Mouse (Mus musculus): Measurements from ENCODE around the gene Daam1. TPM values are rescaled to one million over a fixed set of nuclear protein-coding genes. Genes with fewer than 3 reads are reported as not detected.

Gene Daam1
- polyA plus RNA-seq, 1 experiment from 2014 or later, result 19.7 TPM

GRCm38 (mm10) chr12:71849051-71849450 lies 18.2 kb downstream of the Daam1 start:
- Histone ChIP-seq H3K36me3 (no peaks in the 10 kb centered on the region), H3K27ac (replicated peaks) (no peak overlapping the region), H3K4me2 (no peak overlapping the region), H3K4me3 (no peak overlapping the region), H3K9me3 (no peaks in the 10 kb centered on the region), H3K4me1 (replicated peaks) (peaks cover 21% of the 10 kb centered on the region), H3K27me3 (no peaks in the 10 kb centered on the region), H3K9ac (no peak overlapping the region)
- WGBS, result 93% methylated on average over 7 of the region's 7 CpGs
- ATAC-seq (ENCODE audit: low read depth), result no peak

DNA sequence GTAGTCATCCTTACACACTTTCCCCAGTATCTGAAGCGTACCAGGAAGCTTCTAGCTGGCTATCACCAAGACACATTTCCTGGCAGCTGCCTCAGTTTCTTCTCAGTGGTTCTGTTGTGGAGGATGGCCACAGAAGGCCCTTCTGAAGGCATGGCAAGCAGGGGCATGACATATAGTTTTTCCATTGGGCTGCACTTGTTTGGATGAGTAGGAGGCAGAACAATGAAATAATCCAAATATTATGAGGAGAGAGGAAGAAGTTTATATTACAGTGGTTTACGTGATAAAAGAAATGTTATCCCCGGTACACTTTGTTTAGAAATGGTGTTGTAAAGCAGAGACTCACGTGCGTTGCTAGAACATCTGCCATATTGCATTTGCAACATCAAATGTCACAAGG lies 19.3 kb downstream of the Daam1 start:
- peaks cover 32% of the 10 kb centered on the region for H3K4me1 ChIP-seq (replicated peaks)
- no peak overlapping the region for H3K4me2 ChIP-seq
- no peaks in the 10 kb centered on the region for H3K27me3 ChIP-seq
- no peak overlapping the region for H3K4me3 ChIP-seq
- no peak overlapping the region for H3K27ac ChIP-seq (replicated peaks)
- no peak for ATAC-seq (ENCODE audit: low read depth)
- no peaks in the 10 kb centered on the region for H3K9me3 ChIP-seq
- H3K36me3 ChIP-seq, result no peaks in the 10 kb centered on the region
- H3K9ac ChIP-seq, result no peak overlapping the region
- WGBS, result 83% methylated on average over 5 of the region's 5 CpGs

- 81% methylated on average over 7 of the region's 7 CpGs for WGBS
These were observed 21.8 kb downstream of the Daam1 start for GRCm38 (mm10) chr12:71852678-71853077.

GRCm38 (mm10) chr12:71853694-71854093 lies 22.8 kb downstream of the Daam1 start:
- Histone ChIP-seq H3K36me3 (no peaks in the 10 kb centered on the region), H3K9me3 (no peaks in the 10 kb centered on the region), H3K4me1 (replicated peaks) (peaks cover 54% of the 10 kb centered on the region), H3K9ac (no peak overlapping the region), H3K27me3 (no peaks in the 10 kb centered on the region), H3K4me3 (no peak overlapping the region), H3K27ac (replicated peaks) (no peak overlapping the region), H3K4me2 (no peak overlapping the region)
- no peak for ATAC-seq (ENCODE audit: low read depth)
- WGBS, result 82% methylated on average over 3 of the region's 3 CpGs

More at GRCm38 (mm10) chr12:71852678-71853077, 21.8 kb downstream of the Daam1 start:
- Histone ChIP-seq H3K9ac (no peak overlapping the region), H3K4me1 (replicated peaks) (peaks cover 52% of the 10 kb centered on the region), H3K4me2 (no peak overlapping the region), H3K36me3 (no peaks in the 10 kb centered on the region), H3K27me3 (no peaks in the 10 kb centered on the region), H3K27ac (replicated peaks) (no peak overlapping the region), H3K4me3 (no peak overlapping the region), H3K9me3 (no peaks in the 10 kb centered on the region)
- ATAC-seq (ENCODE audit: low read depth), result no peak

DNA sequence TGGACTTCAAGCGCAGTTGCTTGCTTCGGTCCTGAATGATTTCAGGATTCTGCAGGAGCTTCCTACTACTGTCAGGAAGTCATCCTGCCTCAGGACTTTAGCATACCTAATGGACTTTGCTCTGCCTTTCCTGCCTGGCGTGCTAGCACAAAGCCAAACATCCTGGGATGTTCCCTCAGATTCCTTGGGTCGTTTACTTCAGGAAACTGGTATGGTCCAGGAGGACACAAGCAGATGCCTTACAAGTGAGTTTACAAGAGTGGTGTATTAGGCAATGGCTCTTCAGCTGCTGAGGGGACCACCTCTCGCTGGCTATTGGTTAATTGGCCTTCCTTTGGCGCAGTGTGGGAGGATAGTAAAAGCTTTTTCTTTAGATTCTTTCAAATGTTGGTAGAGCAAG lies 23.3 kb downstream of the Daam1 start:
- Histone ChIP-seq H3K27me3 (no peaks in the 10 kb centered on the region), H3K4me2 (no peak overlapping the region), H3K4me1 (replicated peaks) (peaks cover 58% of the 10 kb centered on the region), H3K9ac (no peak overlapping the region), H3K9me3 (no peaks in the 10 kb centered on the region), H3K36me3 (no peaks in the 10 kb centered on the region), H3K4me3 (no peak overlapping the region), H3K27ac (replicated peaks) (no peak overlapping the region)
- ATAC-seq (ENCODE audit: low read depth), result no peak
- 52% methylated on average over 6 of the region's 6 CpGs for WGBS

GRCm38 (mm10) chr12:71855730-71856479 lies 25.0 kb downstream of the Daam1 start:
- Histone ChIP-seq H3K27me3 (no peaks in the 10 kb centered on the region), H3K36me3 (0 out of 2 replicates have a peak, but pooled peaks cover 7% of the 10 kb centered on the region), H3K4me1 (replicated peaks) (peaks cover 71% of the 10 kb centered on the region), H3K4me3 (no peak overlapping the region), H3K4me2 (no peak overlapping the region), H3K9me3 (no peaks in the 10 kb centered on the region), H3K9ac (no peak overlapping the region), H3K27ac (replicated peaks) (peak overlapping the region; percentile 67)
- WGBS, result 55% methylated on average over 10 of the region's 10 CpGs
- ATAC-seq (ENCODE audit: low read depth), result peak; percentile 47

- Histone ChIP-seq H3K4me1 (replicated peaks) (peaks cover 73% of the 10 kb centered on the region), H3K36me3 (0 out of 2 replicates have a peak, but pooled peaks cover 7% of the 10 kb centered on the region), H3K4me3 (no peak overlapping the region), H3K9ac (no peak overlapping the region), H3K27me3 (no peaks in the 10 kb centered on the region), H3K4me2 (no peak overlapping the region), H3K9me3 (no peaks in the 10 kb centered on the region), H3K27ac (replicated peaks) (peak overlapping the region; percentile 67)
- ATAC-seq (ENCODE audit: low read depth), result no peak
These were observed 25.5 kb downstream of the Daam1 start for GRCm38 (mm10) chr12:71856480-71856754.

DNA sequence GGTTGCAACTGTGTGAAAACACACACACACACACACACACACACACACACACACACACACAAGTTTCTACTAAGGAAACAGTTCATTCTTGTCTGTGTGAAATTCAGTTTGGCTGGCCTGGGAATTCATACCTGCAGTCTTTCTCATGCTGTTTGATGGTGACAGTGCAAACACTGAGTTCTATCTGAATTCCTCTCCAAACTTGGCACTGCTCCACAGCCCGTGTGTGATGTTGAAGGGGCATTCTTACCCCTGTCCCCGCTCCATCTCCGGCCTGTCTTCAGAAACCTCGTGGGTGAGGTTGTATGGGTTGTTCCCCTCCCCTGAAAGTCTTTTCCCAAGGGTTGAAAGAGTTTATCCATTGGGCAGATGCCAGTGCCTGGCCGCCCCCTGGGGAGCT lies 28.2 kb downstream of the Daam1 start:
- Histone ChIP-seq H3K27ac (replicated peaks) (no peak overlapping the region), H3K4me1 (replicated peaks) (peaks cover 70% of the 10 kb centered on the region), H3K27me3 (no peaks in the 10 kb centered on the region), H3K9me3 (no peaks in the 10 kb centered on the region), H3K4me3 (no peak overlapping the region), H3K36me3 (0 out of 2 replicates have a peak, but pooled peaks cover 7% of the 10 kb centered on the region), H3K9ac (no peak overlapping the region), H3K4me2 (no peak overlapping the region)
- ATAC-seq (ENCODE audit: low read depth), result no peak
- 59% methylated on average over 5 of the region's 5 CpGs for WGBS

GRCm38 (mm10) chr12:71863846-71864543 lies 33.1 kb downstream of the Daam1 start:
- ATAC-seq (ENCODE audit: low read depth), result no peak
- WGBS, result 71% methylated on average over 10 of the region's 10 CpGs

DNA sequence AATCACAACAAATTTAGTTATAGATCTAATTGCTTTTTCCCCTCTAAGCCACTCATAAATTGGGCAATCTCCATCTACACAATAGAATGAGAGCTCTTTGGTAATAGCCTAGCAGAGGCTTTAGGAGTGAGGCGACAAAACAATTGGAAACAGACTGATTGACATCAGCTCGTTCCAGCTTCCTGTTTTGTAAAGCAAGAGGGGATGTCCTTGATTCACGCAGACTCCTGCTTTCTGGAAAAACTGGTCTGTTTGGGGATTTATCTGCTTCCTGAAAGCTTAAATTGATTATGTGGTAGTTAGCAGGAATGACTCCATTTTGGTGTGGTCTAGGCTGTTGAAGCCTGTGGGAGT lies 33.6 kb downstream of the Daam1 start:
- H3K27ac ChIP-seq (replicated peaks), result no peak overlapping the region
- no peak overlapping the region for H3K9ac ChIP-seq
- ATAC-seq (ENCODE audit: low read depth), result no peak
- peaks cover 32% of the 10 kb centered on the region for H3K4me1 ChIP-seq (replicated peaks)
- no peak overlapping the region for H3K4me3 ChIP-seq
- no peaks in the 10 kb centered on the region for H3K9me3 ChIP-seq
- H3K27me3 ChIP-seq, result no peaks in the 10 kb centered on the region
- no peak overlapping the region for H3K4me2 ChIP-seq
- H3K36me3 ChIP-seq, result 0 out of 2 replicates have a peak, but pooled peaks cover 7% of the 10 kb centered on the region
- 20% methylated on average over 3 of the region's 3 CpGs for WGBS

More at GRCm38 (mm10) chr12:71863846-71864543, 33.1 kb downstream of the Daam1 start:
- Histone ChIP-seq H3K4me3 (no peak overlapping the region), H3K4me2 (no peak overlapping the region), H3K9ac (no peak overlapping the region), H3K36me3 (0 out of 2 replicates have a peak, but pooled peaks cover 7% of the 10 kb centered on the region), H3K27ac (replicated peaks) (no peak overlapping the region), H3K4me1 (replicated peaks) (peaks cover 38% of the 10 kb centered on the region), H3K9me3 (no peaks in the 10 kb centered on the region), H3K27me3 (no peaks in the 10 kb centered on the region)

GRCm38 (mm10) chr12:71865937-71866336 lies 35.1 kb downstream of the Daam1 start:
- H3K4me1 ChIP-seq (replicated peaks), result peaks cover 23% of the 10 kb centered on the region
- no peak overlapping the region for H3K27ac ChIP-seq (replicated peaks)
- H3K36me3 ChIP-seq, result no peaks in the 10 kb centered on the region
- no peaks in the 10 kb centered on the region for H3K9me3 ChIP-seq
- ATAC-seq (ENCODE audit: low read depth), result no peak
- H3K4me3 ChIP-seq, result no peak overlapping the region
- WGBS, result 87% methylated on average over 3 of the region's 3 CpGs
- no peaks in the 10 kb centered on the region for H3K27me3 ChIP-seq
- no peak overlapping the region for H3K4me2 ChIP-seq
- H3K9ac ChIP-seq, result no peak overlapping the region

DNA sequence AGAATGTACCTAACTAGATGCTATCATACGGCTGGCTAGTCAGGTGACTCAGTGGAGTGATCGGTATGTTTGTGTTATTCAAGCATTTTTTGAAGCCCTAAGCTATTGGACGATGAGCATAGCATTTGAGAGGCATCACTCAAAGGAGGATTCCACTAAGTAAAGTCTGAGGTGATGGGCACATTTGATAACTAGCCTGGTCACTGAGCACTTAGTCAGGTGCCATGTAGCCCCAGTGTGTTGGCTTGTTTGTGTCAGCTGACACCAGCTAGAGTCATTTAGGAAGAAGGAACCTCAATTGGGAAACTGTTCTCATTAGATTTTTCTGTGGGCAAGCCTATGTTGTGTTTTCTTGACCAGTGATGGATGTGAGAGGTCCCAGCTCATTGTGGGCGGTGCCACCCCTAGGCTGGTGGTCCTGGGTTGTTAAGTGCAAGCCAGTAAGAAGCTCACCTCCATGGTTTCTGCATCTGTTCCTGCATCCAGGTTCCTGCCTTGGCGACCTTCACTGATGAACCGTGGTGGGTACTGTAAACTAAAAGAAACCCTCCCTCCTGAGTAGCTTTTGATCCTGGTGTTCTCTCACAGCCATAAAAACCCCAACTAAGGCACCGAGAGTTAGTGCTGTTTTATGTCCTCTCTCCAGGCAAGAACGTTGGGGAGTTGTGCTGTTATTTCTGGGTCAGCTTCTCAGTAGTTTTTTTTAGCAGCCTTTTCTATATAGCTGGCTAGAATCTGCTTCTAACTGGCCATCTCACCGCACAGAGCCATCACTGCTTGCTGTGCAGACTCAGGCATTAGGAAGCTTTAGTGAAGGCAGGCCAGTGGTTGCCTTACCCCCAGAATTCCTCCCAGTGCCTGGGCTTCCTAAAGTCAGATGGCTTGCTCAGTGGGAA lies 36.7 kb downstream of the Daam1 start:
- H3K9me3 ChIP-seq, result no peaks in the 10 kb centered on the region
- no peak overlapping the region for H3K27ac ChIP-seq (replicated peaks)
- H3K36me3 ChIP-seq, result no peaks in the 10 kb centered on the region
- no peak overlapping the region for H3K4me3 ChIP-seq
- no peak; the same call in 1 of the 2 replicates for ATAC-seq (ENCODE audit: low read depth)
- WGBS, result 53% methylated on average over 9 of the region's 9 CpGs
- no peaks in the 10 kb centered on the region for H3K27me3 ChIP-seq
- no peak overlapping the region for H3K9ac ChIP-seq
- H3K4me1 ChIP-seq (replicated peaks), result peaks cover 26% of the 10 kb centered on the region
- no peak overlapping the region for H3K4me2 ChIP-seq
